Mouse (Mus musculus) cerebellum, adult 18-20 months (tissue): ENCODE data around the gene Olfr635.
"Not testable (repeated sequence)": the region's sequence is repeated elsewhere in the genome, so short reads cannot be mapped to it uniquely, and the experiment has no call there.

ENCODE experiments used
- DNase-seq, 2 experiments: peaks; one replicate each; pipeline ENCODE4 v3.0.0; 2021

The Olfr635 gene

DNA sequence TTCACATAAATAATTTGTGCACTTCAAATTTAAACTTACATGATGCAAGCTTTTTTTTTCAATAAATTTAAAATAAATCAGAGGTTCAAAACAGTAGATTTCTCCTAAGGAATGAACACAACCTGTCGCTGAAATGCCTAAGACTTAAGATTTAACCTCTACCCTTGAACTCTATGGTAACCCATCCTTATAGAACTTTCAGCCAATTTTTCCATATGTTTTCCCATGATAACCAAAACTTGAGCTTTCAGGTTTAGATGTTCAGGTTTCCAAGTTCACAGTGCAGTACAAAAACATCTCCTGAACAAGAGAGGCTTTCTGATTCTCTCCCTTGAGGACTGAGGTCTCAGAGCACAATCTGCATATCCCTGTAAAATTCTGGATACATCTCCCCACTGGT is at the start of gene Olfr635:
Gene Olfr635, plus strand, starts transcription at position 301 of the 400 bp plus-strand sequence.
- no peak for DNase-seq

DNA sequence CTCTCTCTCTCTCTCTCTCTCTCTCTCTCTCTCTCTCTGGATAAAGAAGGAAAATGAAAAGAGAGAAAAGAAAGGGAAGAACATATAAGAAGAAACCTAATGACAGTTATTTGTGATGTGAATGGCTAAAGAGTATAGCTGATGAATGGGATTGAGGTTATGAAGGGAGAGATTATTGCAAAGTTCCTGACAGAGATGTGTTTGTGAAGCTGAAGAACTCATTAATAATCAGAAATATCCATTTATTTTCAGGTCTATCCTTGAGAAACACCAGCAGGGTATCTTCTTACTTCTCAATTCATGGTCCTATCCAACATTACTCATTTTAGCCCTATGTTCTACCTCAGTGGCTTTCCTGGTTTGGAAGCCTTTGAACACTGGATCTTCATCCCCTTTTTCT is 42.4 kb upstream of the Olfr635 start, which contains the start of gene Olfr631:
Gene Olfr631, plus strand, starts transcription at position 301 of the 400 bp plus-strand sequence.
- DNase-seq, result no peak

DNA sequence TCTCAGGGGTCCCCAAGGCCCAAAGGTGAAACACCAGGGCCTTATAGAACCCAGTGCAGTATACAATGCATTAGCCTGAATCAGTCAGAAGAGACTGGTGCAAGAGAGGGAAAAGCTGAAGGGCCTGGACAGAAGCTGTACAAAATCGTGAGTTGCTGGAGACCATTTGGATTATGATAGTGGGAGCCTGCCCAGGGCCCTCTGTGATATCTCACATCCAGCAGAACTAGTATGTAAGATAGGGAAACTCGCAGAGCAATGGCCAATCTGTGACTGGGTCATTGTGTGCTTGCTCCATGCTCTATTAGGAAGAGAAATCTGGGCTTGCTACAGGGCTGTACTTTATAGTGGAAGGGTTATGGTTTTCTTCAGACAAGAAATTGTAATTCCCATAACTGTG is 36.7 kb upstream of the Olfr635 start, which contains the start of gene Olfr632:
Gene Olfr632, plus strand, starts transcription at position 84 of the 400 bp plus-strand sequence.
- no peak for DNase-seq

DNA sequence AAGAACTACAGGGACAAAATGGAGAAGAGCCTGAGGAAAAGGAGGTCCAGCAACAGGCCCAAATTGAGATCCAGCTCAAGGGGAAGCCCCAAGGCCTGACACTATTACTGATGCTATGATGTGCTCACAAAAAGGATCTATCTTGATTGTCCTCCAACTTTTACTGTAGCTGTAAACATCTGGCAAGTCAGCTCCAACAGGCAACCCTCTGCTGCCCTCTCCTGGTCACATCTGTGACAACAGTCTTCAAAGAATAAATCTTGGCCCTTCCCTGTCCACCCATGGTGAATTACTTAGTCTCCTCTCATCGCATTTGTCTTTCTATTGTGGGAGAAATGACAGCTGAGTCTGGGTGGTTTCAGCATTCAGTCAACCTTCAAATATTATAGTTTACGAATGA is 28.2 kb upstream of the Olfr635 start:
- DNase-seq, result no peak

DNA sequence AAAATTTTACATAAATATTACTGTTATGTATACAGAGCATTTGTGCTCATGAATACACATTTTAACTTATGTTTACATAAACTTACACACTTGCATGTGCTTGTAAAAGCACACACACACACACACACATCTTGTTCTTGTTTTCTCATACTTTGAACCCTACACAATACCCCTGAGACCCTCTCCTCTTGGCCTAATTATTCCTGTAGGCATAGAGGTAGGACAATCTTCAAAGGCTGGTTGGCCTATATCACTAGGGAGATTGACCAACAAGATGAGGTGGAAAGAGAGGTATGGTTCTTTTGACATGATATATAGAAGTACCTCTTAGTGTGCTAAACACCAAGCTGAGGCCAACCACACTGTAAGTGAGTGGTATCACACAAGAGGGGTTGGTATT is 26.8 kb upstream of the Olfr635 start, which contains the start of gene Olfr633:
Gene Olfr633, plus strand, starts transcription at position 301 of the 400 bp plus-strand sequence.
- no peak for DNase-seq

DNA sequence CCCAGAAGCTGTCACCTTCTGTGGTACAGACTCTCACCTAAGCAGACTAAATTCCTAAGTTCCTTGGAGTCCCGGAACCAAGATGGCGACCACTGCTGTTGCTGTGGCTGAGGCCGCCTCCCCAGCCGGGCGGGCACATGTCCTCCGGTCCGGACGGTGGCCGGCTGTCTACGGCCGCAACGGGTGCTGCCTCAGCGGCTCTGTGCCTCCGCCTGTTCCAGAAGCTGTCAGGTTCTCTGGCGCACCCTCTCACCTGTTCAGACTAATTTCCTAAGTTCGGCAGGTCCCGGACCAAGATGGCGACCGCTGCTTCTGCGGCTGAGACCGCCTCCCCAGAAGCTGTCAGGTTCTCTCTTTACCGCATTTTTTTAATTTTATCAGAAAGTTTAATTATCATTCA is 4.1 kb upstream of the Olfr635 start:
- DNase-seq, result not testable (repeated sequence)

DNA sequence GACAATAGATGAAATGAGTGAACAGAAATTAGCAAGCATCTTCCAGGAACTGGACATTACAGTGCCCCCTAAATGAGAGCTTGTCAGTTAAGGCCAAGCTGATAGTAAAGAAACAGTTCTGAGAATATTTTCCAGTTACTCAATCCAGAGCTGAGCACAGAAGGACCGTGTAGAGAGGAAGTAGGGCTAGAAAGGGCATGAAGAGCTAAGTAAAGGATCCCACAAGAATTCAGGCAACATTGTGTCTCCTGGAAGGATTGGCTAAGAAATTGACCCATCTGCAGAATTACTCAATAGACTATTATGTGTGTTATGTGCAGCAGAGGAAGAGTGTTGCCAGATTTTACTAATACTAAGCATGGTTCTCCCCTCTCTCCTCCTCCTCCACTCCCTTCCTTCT is 830 bp downstream of the Olfr635 start:
- no peak for DNase-seq

DNA sequence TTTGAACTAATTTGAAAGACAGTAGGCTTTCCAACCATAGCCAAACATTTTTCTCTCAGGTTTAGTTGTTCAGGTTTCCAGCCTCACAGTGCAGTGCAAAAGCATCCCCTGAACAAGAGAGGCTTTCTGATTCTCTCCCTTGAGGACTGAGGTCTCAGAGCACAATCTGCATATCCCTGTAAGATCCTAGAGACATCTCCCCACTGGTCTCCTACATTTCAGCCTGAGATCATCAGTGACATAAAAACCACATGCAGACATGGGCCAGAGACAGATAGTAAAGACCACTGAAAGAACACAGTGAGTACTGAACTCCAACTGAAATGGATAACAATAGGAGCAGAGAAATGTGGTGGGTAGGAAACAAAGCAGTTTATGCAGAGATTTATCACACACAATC is 27.5 kb downstream of the Olfr635 start, which contains the start of gene Olfr638:
Gene Olfr638, plus strand, starts transcription at position 301 of the 400 bp plus-strand sequence.
- DNase-seq, result no peak

DNA sequence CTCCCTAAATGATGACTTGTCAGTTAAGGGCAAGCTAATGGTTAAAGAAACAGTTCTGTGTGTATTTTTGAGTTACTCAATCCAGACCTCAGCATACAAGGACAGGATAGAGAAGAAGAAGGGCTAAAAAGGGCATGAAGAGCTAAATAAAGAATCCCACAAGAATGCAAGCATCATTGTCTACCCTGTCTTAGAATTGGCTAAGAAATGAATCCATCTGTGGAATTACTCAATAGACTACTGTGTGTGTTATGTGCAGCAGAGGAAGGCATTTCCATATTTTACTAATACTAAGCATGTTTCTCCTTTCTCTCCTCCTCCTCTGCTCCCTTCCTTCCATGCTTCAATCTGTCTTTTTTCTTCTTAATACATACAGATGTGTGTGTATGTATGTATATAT is 28.2 kb downstream of the Olfr635 start:
- no peak for DNase-seq

DNA sequence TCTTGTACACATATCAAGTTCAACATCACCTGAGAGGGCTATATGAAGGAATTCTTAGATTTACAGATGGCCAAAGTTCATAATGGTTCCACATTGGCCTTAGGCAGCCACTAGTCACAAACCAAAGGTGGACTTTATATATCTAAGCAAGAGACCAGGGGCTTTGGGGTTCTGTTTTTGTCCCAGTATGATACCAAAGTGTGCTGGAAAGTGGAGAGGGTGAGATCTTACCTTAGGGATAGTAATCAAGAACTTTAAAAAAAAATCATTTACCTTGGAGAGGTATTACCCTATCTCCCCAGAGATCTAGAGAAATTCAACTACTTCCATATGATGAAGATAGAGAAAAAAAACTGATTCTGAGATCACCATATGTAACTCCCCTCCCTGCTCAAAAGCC is 46.3 kb downstream of the Olfr635 start, which contains the start of gene Olfr639:
Gene Olfr639, minus strand, starts transcription at position 101 of the 400 bp plus-strand sequence.
- DNase-seq, result no peak

DNA sequence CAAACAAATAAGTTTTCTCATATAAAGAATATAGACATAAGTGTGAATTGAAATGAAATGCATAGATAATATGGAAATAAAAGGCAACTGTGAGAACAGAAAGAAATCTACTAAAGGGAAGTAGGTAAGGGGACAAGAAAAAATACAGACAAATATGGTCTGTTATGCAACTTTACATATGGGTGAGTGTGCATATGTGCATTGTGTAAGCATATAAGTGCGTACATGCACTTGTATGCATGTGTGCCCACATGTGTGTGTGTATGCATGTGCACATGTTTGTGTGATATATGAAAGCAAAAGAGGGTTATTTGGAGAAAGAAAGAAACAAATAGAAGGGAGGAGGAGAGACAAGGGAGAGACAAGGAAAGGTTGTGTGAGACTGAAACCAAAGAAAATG is 48.0 kb downstream of the Olfr635 start:
- no peak for DNase-seq

DNA sequence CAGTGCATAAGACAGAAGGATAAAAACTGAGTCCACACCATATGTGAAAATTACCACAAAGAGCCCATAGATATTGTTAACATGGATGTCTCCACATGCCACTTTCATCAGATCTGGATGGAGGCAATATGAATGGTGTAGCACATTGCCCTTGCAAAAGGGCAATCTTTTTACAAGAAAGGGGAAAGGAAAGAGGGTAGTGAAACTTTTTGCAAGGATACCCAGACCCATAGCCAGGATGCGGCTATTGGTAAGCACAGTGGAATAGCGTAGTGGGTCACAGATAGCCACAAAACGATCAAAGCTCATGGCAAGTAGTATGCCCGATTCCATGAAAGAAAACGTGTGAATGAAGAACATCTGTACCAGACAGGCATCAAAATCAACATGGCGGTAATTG is 50.7 kb downstream of the Olfr635 start:
- DNase-seq, result no peak

DNA sequence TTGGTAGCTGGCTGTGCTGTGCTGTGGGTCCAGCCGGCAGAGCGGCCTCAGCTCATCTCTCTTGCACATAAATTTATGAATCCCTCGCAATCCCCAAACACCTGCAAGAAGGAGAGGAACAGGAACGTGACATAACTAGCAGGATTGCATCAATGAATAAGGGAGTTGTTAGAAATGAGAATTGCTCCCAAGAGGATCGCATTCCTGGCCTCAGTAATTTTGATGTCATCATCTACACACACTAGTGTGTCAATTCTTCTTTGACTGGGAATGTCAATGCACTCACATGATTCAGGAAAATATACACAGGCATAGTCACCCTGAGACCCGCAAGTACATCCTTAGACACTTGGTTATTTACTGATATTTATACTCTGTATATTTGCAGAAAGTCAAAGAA is 54.5 kb downstream of the Olfr635 start, which contains the start of gene Olfr640:
Gene Olfr640, minus strand, starts transcription at position 101 of the 400 bp plus-strand sequence.
- DNase-seq, result no peak

DNA sequence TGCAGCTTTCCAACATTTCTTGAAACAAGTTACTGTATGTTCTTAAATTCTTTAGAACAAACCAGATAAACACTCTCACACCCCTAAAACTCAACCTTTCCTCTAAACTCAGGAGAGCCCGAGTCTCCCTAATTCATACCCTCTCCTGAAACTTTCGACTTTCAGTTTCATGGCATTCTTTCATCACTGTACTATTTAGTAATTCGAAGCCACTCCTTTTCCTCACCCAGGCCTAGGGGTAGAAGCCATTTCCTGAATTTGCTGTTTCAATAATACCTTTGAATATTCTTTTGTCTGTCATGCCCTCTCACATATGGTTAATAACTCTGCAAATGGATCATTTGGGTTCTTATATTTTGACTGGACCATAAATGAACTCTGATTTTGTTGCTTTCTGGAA is 56.0 kb downstream of the Olfr635 start:
- DNase-seq, result no peak

DNA sequence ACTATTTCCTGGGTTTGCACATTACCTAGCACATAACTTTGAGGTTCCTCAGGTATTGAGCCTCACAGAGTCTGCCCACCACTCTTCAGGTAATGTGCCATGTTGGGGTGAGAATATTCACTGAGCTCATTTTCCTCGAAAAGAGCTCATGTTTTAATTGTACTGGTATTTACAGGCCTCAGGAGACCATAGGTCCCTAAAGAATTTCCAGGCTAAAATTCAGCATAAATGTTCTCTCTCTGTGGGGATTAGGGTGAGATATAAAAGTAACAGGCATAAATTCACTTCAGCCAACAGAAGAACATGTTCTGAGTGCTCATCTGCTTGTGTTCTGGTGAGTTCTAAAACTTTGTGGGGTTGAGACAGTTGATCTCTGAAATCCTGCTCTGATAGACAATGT is 64.2 kb downstream of the Olfr635 start, which contains the start of gene Olfr641:
Gene Olfr641, plus strand, starts transcription at position 301 of the 400 bp plus-strand sequence.
- DNase-seq, result no peak
